Mouse (Mus musculus): ENCODE data around the gene Ptcd1. TPM values are rescaled to one million over a fixed set of nuclear protein-coding genes. Genes with fewer than 3 reads are reported as not detected.
"Not testable (repeated sequence)": the region's sequence is repeated elsewhere in the genome, so short reads cannot be mapped to it uniquely, and the experiment has no call there.

Ptcd1 gene
- polyA plus RNA-seq, 1 experiment from 2014 or later, result 25.1 TPM

DNA sequence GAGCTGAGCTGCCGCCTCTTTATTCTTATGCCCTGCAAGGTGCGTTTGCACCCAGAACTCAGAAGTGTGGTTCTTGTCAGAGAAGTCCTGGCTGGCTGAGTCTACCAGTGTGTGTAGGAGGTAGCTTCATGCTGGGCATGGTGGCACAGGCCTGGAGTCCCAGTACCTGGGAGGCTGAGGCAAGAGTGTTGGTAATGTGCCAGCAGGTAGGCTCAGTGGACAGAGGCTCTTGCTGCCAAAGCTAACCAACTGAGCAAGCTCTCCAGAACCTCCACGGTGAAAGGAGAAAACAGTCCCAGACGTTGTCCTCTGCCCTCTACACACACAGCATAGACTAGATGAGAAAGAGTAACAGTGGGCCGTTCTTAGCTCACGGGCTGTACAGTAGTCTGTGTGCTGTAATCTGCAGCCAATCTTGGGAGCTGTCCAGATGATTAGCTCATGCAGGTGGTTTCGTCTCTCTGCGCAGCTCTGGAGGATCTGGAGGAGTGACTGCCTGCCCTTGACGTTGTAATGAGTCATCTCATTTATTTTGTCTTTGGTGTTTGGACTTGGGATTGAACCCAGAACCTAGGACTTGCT is 61.1 kb downstream of the Ptcd1 start:
- H3K4me1 ChIP-seq, result no peaks in the 10 kb centered on the region
- H3K4me3 ChIP-seq, result no peak overlapping the region
- H3K4me2 ChIP-seq (replicated peaks), result no peak overlapping the region
- peaks cover 92% of the 10 kb centered on the region for H3K36me3 ChIP-seq
- H3K27me3 ChIP-seq, result no peaks in the 10 kb centered on the region
- no peaks in the 10 kb centered on the region for H3K9me3 ChIP-seq
- WGBS, result 90% methylated on average over 9 of the region's 9 CpGs
- ATAC-seq (replicated peaks), result no peak
- no peak overlapping the region for H3K9ac ChIP-seq (replicated peaks)
- H3K27ac ChIP-seq (replicated peaks), result no peak overlapping the region

DNA sequence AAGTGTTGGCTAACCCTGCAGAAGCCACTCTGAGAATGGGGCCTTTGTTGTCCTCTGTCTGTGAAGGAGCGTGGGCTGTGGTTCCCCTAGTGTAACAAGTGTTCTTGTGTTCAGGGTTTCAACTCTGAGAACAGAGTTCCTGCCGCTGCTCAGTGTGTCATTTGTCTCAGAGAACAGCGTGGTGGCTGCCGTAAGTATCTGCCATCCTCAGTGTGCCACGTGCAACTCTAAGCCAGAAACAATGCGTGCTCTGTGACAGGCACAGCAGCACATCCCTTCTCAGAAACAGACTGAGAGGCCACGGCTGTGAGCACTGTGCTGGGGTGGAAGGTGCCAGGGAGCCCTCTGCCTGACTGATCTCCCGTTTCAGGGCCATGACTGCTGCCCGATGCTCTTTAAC is 62.6 kb downstream of the Ptcd1 start:
- Histone ChIP-seq H3K36me3 (peaks cover 92% of the 10 kb centered on the region), H3K4me1 (no peaks in the 10 kb centered on the region), H3K9ac (replicated peaks) (no peak overlapping the region), H3K4me3 (no peak overlapping the region), H3K9me3 (no peaks in the 10 kb centered on the region), H3K4me2 (replicated peaks) (no peak overlapping the region), H3K27me3 (no peaks in the 10 kb centered on the region), H3K27ac (replicated peaks) (no peak overlapping the region)
- 85% methylated on average over 9 of the region's 9 CpGs for WGBS
- no peak for ATAC-seq (replicated peaks)

DNA sequence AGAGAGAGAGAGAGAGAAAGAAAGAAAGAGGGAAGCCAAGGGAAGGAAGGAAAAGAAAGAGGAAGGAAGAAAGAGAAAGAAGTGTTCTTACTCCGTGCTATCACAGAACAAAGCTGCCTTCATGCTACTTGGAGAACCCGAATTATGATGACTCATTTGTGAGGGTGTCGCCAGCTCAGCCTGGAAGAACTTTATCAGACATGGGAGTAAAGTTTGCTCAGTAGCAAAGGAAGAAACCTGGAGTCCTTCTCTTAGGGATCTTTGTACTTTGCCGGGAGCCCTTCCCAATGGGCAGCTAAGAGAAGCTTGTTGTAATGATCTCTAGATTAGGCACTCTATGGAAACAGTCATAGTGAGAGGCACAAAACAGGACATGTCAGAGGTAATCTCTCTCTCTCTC is 64.2 kb downstream of the Ptcd1 start:
- Histone ChIP-seq H3K27me3 (no peaks in the 10 kb centered on the region), H3K36me3 (peaks cover 93% of the 10 kb centered on the region), H3K4me2 (replicated peaks) (no peak overlapping the region), H3K9ac (replicated peaks) (no peak overlapping the region), H3K27ac (replicated peaks) (no peak overlapping the region), H3K4me3 (no peak overlapping the region), H3K4me1 (no peaks in the 10 kb centered on the region), H3K9me3 (no peaks in the 10 kb centered on the region)
- ATAC-seq (replicated peaks), result no peak
- 94% methylated on average over 4 of the region's 4 CpGs for WGBS

- not testable (repeated sequence) for H3K4me3 ChIP-seq; H3K9ac ChIP-seq (replicated peaks); H3K27me3 ChIP-seq; ATAC-seq (replicated peaks); H3K9me3 ChIP-seq; H3K27ac ChIP-seq (replicated peaks); H3K4me2 ChIP-seq (replicated peaks); H3K4me1 ChIP-seq
- peaks cover 95% of the 10 kb centered on the region for H3K36me3 ChIP-seq
- WGBS, result 97% methylated on average over 11 of the region's 11 CpGs
Measured at GRCm38 (mm10) chr5:145101451-145101850, 65.5 kb downstream of the Ptcd1 start.

- H3K4me1 ChIP-seq, result no peaks in the 10 kb centered on the region
- no peaks in the 10 kb centered on the region for H3K27me3 ChIP-seq
- H3K9ac ChIP-seq (replicated peaks), result no peak overlapping the region
- ATAC-seq (replicated peaks), result no peak
- no peak overlapping the region for H3K4me2 ChIP-seq (replicated peaks)
- no peaks in the 10 kb centered on the region for H3K9me3 ChIP-seq
- peaks cover 95% of the 10 kb centered on the region for H3K36me3 ChIP-seq
- H3K4me3 ChIP-seq, result no peak overlapping the region
- 95% methylated on average over 9 of the region's 9 CpGs for WGBS
- H3K27ac ChIP-seq (replicated peaks), result no peak overlapping the region
Measured at GRCm38 (mm10) chr5:145100960-145101359, 65.9 kb downstream of the Ptcd1 start.

DNA sequence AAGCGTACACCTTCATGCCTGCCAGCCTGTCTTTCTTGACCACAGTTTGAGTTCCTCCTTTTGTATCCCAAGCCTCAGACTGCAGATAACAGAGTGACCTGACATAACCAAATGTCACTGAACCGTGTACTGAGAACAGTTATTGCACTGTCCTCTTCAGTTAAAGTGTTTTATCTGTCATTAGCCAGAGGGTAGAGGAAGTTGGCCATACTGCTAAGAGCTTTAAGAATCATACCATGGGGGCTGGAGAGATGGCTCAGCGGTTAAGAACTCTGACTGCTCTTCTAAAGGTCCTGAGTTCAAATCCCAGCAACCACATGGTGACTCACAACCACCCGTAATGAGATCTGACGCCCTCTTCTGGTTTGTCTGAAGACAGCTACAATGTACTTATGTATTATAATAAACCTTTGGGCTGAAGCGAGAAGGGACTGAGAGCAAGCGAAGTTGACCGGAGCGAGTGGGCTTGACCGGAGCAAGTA is 68.5 kb downstream of the Ptcd1 start:
- H3K27ac ChIP-seq (replicated peaks), result no peak overlapping the region
- no peak overlapping the region for H3K9ac ChIP-seq (replicated peaks)
- H3K4me3 ChIP-seq, result no peak overlapping the region
- no peak for ATAC-seq (replicated peaks)
- 94% methylated on average over 10 of the region's 10 CpGs for WGBS
- H3K4me1 ChIP-seq, result no peaks in the 10 kb centered on the region
- H3K9me3 ChIP-seq, result no peaks in the 10 kb centered on the region
- H3K27me3 ChIP-seq, result no peaks in the 10 kb centered on the region
- H3K4me2 ChIP-seq (replicated peaks), result no peak overlapping the region
- peaks cover 92% of the 10 kb centered on the region for H3K36me3 ChIP-seq

Other genes with a start within 250 kb of the Ptcd1 start
- 28.4 and 29.7 TPM in 2 replicates for gene Smurf1, start 201.3 kb downstream of the Ptcd1 start, polyA plus RNA-seq (2015; fragmentation: Nextera tagmentation; extraction: Ambion mirVana)
- not detected in 2 replicates for gene Gm4871, start 134.4 kb downstream of the Ptcd1 start, polyA plus RNA-seq (2015; fragmentation: Nextera tagmentation; extraction: Ambion mirVana)
- gene 1700018F24Rik, start 124.1 kb downstream of the Ptcd1 start, polyA plus RNA-seq (2015; fragmentation: Nextera tagmentation; extraction: Ambion mirVana), result not detected in 2 replicates
- gene Arpc1a, start 83.3 kb downstream of the Ptcd1 start, polyA plus RNA-seq (2015; fragmentation: Nextera tagmentation; extraction: Ambion mirVana), result 246 and 258 TPM in 2 replicates
- not detected in 2 replicates for gene Kpna7, start 83.1 kb downstream of the Ptcd1 start, polyA plus RNA-seq (2015; fragmentation: Nextera tagmentation; extraction: Ambion mirVana)
- gene Arpc1b, start 52.9 kb downstream of the Ptcd1 start, polyA plus RNA-seq (2015; fragmentation: Nextera tagmentation; extraction: Ambion mirVana), result 57.0 and 60.4 TPM in 2 replicates
- gene Pdap1, start 26.9 kb downstream of the Ptcd1 start, polyA plus RNA-seq (2015; fragmentation: Nextera tagmentation; extraction: Ambion mirVana), result 110 and 114 TPM in 2 replicates
- gene Bud31, start 26.7 kb downstream of the Ptcd1 start, polyA plus RNA-seq (2015; fragmentation: Nextera tagmentation; extraction: Ambion mirVana), result 203 and 216 TPM in 2 replicates
- gene Cpsf4, start 105 bp upstream of the Ptcd1 start, polyA plus RNA-seq (2015; fragmentation: Nextera tagmentation; extraction: Ambion mirVana), result 54.6 and 56.6 TPM in 2 replicates
- 603 and 647 TPM in 2 replicates for gene Atp5j2, start 25.0 kb upstream of the Ptcd1 start, polyA plus RNA-seq (2015; fragmentation: Nextera tagmentation; extraction: Ambion mirVana)
- 15.5 and 17.0 TPM in 2 replicates for gene Zkscan14, start 34.8 kb upstream of the Ptcd1 start, polyA plus RNA-seq (2015; fragmentation: Nextera tagmentation; extraction: Ambion mirVana)
- 17.4 and 19.7 TPM in 2 replicates for gene Zkscan5, start 37.5 kb upstream of the Ptcd1 start, polyA plus RNA-seq (2015; fragmentation: Nextera tagmentation; extraction: Ambion mirVana)
- 36.8 and 38.8 TPM in 2 replicates for gene Zfp655, start 64.6 kb upstream of the Ptcd1 start, polyA plus RNA-seq (2015; fragmentation: Nextera tagmentation; extraction: Ambion mirVana)
- 0.76 and 1.0 TPM in 2 replicates for gene Zscan25, start 113.4 kb upstream of the Ptcd1 start, polyA plus RNA-seq (2015; fragmentation: Nextera tagmentation; extraction: Ambion mirVana)
- not detected in 2 replicates for gene Cyp3a57, start 178.2 kb upstream of the Ptcd1 start, polyA plus RNA-seq (2015; fragmentation: Nextera tagmentation; extraction: Ambion mirVana)

Measured in forebrain, embryonic 15.5 days (tissue).